Mouse (Mus musculus) midbrain, embryonic 11.5 days (tissue): ENCODE data around the gene Gdf3. TPM values are rescaled to one million over a fixed set of nuclear protein-coding genes. Genes with fewer than 3 reads are reported as not detected.

Source experiments
- ATAC-seq: fragments of 200-750 bp; cut with Nextera tagmentation; 2 replicates; pipeline ENCODE4 v1.8.0; 2017; ENCODE audit warnings: moderate TSS enrichment, moderate library complexity; ENCODE audit not compliant: low FRiP score
- DNase-seq: peaks from one replicate; pipeline ENCODE4 v3.0.0; 2015; ENCODE audit warnings: low spot score; ENCODE audit errors: missing footprints
- H3K27ac ChIP-seq: fragments of 300-500 bp; sonication (generic); 2 replicates; pipeline ENCODE4 v1.5.1; 2014; ENCODE audit warnings: low read depth, low read length
- H3K27me3 ChIP-seq: fragments of 300-500 bp; sonication (generic); 2 replicates; pipeline ENCODE4 v1.6.1; 2014; ENCODE audit warnings: mild to moderate bottlenecking, low read length, moderate library complexity, mixed read lengths; ENCODE audit not compliant: control insufficient read depth, insufficient read depth
- H3K36me3 ChIP-seq: fragments of 300-500 bp; sonication (generic); 2 replicates; pipeline ENCODE4 v1.6.1; 2014; ENCODE audit warnings: mild to moderate bottlenecking, low read length, moderate library complexity, mixed read lengths; ENCODE audit not compliant: control insufficient read depth, insufficient read depth
- H3K4me1 ChIP-seq: fragments of 300-500 bp; sonication (generic); 2 replicates; pipeline ENCODE4 v1.6.1; 2014; ENCODE audit warnings: low read length; ENCODE audit not compliant: control insufficient read depth, insufficient read depth
- H3K4me2 ChIP-seq: fragments of 300-500 bp; sonication (generic); 2 replicates; pipeline ENCODE4 v1.6.1; 2014; ENCODE audit warnings: mild to moderate bottlenecking, moderate library complexity
- H3K4me3 ChIP-seq: fragments of 300-500 bp; sonication (generic); 2 replicates; pipeline ENCODE4 v1.5.1; 2014; ENCODE audit warnings: low read depth, low read length
- H3K9ac ChIP-seq: fragments of 300-500 bp; sonication (generic); 2 replicates; pipeline ENCODE4 v1.6.1; 2014; ENCODE audit warnings: low read length
- H3K9me3 ChIP-seq: fragments of 300-500 bp; sonication (generic); 2 replicates; pipeline ENCODE4 v1.6.1; 2016; ENCODE audit warnings: low read length; ENCODE audit not compliant: control insufficient read depth
- WGBS: fragments of 180-500 bp; shearing (Covaris S2); extraction: QIAGEN DNeasy Blood & Tissue Kit; methylation state at CpG from one replicate; pipeline ENCODE4 v1.1.7; 2014; 5-methylcytosine and 5-hydroxymethylcytosine counted together
- polyA plus RNA-seq: library from polyadenylated mRNA; unstranded; fragments of >200 nt; fragmentation: Nextera tagmentation; extraction: Ambion mirVana; gene quantifications from 2 replicates; pipeline ENCODE4 v1.2.1, GENCODE M21; 2014

Gdf3 gene
- polyA plus RNA-seq, 1 experiment from 2014 or later, result 0.05 TPM

DNA sequence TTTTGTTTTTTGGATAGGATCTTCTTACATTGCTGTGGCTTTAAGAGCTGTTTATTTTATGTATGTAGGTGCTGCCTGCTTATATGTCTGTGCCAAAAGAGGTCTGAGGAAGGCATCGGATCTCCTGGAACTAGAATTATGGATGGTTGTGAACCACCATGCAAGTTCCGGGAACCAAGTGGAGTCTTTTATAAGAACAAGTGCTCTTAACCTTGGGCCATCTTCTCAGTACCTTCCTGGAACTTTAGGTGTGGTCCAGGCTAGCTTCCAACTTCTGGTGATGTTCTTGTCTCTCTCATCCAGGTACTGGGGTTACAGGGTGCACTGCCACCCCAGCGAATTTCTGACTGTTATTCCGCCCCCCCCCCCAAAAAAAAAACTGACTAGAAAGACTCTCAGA, 2.5 kb upstream of the Gdf3 start:
- 84% methylated on average over 4 of the region's 4 CpGs for WGBS
- no peak for ATAC-seq

DNA sequence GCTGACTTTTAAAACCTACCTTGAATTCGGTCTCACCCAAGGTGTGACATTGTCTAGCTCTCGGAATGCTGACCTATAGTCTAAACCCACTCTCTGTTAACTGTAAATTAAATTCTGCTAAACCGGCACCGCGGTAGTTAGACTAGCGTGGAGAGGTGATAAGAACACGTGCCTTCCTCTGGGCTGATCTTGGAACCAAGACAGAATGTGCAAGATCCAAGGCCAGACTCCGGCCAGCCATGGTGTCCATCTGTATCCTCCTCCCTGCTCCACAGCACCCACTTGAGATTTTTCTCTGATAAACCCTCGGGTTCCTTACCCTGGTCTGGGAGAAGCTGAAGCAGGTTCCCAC, 534 bp downstream of the Gdf3 start:
- WGBS, result 77% methylated on average over 9 of the region's 9 CpGs
- no peak overlapping the region for H3K4me3 ChIP-seq
- DNase-seq (no peak), ATAC-seq (no peak)
- H3K9ac ChIP-seq, result no peak overlapping the region
- no peaks in the 10 kb centered on the region for H3K36me3 ChIP-seq
- H3K27me3 ChIP-seq, result no peaks in the 10 kb centered on the region
- no peaks in the 10 kb centered on the region for H3K4me1 ChIP-seq
- no peak overlapping the region for H3K27ac ChIP-seq
- H3K9me3 ChIP-seq, result no peaks in the 10 kb centered on the region
- H3K4me2 ChIP-seq, result no peak overlapping the region

More for the DNA sequence above, 2.5 kb upstream of the Gdf3 start:
- Histone ChIP-seq H3K27ac (no peak overlapping the region), H3K4me1 (no peaks in the 10 kb centered on the region), H3K4me3 (no peak overlapping the region), H3K9ac (no peak overlapping the region), H3K9me3 (no peaks in the 10 kb centered on the region; the same call in 1 of the 2 replicates), H3K27me3 (no peaks in the 10 kb centered on the region), H3K4me2 (no peak overlapping the region), H3K36me3 (no peaks in the 10 kb centered on the region)
- DNase-seq, result no peak

DNA sequence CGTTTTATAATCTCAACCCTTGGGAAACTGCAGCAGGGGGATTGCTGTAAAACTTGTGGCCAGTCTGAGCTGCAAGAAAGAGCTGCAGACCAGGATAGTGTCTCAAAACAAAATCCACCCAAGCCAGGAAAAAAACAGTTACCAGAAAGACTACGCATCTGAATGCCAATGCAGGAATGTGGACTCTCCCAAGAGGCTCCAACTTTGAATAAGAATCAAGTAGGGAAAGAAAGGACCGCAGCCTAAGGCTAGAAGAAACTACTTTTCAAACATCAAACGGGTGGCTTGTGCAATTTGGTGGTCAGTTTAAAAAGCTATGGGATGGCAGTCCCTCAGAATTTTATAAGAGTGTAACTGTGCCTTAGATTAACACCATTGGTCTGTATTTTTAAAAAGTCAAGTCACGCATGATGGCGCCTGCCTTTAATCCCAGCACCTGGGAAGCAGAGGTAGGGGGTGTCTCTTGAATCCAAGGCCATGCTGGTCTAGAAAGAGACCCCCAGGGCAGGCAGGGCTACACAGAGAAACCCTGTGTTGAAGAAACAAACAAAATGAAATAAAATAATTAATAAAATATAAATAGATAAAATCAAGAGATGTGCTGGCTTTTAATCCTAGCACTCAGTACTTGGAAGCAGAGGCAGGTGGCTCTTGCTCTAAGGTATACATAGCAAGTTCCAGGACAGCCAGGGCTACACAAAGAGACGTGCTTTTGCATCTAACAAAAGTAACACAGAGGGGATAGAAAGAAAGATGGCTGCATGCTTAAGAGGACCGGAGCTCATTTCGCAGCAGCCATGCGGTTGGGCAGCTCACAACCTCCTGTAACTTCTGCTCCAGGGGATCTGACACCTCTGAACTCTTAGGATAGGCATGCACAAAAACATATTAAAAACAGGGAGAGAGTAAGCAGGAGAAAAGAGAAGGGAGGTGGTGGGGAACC, 1.2 kb downstream of the Gdf3 start:
- Histone ChIP-seq H3K9ac (no peak overlapping the region), H3K36me3 (no peaks in the 10 kb centered on the region), H3K27me3 (no peaks in the 10 kb centered on the region), H3K4me3 (no peak overlapping the region), H3K9me3 (no peaks in the 10 kb centered on the region), H3K4me1 (no peaks in the 10 kb centered on the region), H3K27ac (no peak overlapping the region), H3K4me2 (no peak overlapping the region)
- no peak for ATAC-seq
- peak; percentile 59 for DNase-seq
- WGBS, result 78% methylated on average over 10 of the region's 10 CpGs

DNA sequence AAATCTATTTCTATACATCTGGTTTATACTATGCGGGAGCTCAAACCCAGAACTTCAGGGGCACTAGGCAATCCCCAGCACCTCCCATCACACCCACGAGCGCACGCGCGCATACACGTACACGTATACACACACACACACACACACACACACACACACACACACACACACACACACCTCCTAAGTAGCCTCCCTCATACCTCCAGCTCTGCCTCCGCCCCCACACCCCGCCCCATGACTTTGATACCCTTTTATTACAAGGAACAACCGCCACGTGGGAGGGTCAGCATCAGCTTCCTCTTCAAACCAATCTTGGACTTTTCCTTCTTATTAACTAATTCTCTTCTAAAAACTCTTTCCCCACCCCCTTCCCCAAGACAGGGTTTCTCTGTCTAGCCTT, 2.2 kb downstream of the Gdf3 start:
- 92% methylated on average over 12 of the region's 12 CpGs for WGBS
- peak; percentile 53 for DNase-seq
- ATAC-seq, result no peak

DNA sequence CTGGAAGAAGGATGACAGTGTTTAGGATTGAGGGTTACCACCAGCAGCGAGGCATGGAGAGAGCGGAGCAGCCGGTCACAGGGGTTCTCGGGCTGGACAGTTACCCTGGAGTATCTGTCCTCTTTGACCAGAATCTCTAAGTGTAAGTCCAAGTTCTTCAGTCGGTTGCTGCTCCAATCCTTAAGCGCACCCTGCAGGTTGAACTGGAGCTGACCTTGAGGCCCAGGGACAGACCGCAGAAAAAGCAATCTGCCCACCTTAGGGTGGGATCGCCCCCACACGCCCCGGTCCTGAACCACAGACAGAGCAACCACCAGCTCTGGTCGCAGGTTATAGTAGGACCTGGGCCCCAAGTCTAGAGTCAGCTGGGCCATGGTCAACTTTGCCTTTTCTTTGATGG, 3.2 kb downstream of the Gdf3 start:
- Histone ChIP-seq H3K27me3 (no peaks in the 10 kb centered on the region), H3K4me2 (no peak overlapping the region), H3K9me3 (no peaks in the 10 kb centered on the region), H3K36me3 (no peaks in the 10 kb centered on the region), H3K27ac (no peak overlapping the region), H3K9ac (no peak overlapping the region), H3K4me1 (0 out of 2 replicates have a peak, but pooled peaks cover 2% of the 10 kb centered on the region), H3K4me3 (no peak overlapping the region)
- DNase-seq (peak; percentile 12), ATAC-seq (no peak)
- 96% methylated on average over 11 of the region's 11 CpGs for WGBS

More for the DNA sequence above, 2.2 kb downstream of the Gdf3 start:
- Histone ChIP-seq H3K4me3 (no peak overlapping the region), H3K4me2 (no peak overlapping the region), H3K9ac (no peak overlapping the region), H3K4me1 (0 out of 2 replicates have a peak, but pooled peaks cover under 1% of the 10 kb centered on the region), H3K27me3 (no peaks in the 10 kb centered on the region), H3K9me3 (no peaks in the 10 kb centered on the region), H3K27ac (no peak overlapping the region), H3K36me3 (no peaks in the 10 kb centered on the region)

DNA sequence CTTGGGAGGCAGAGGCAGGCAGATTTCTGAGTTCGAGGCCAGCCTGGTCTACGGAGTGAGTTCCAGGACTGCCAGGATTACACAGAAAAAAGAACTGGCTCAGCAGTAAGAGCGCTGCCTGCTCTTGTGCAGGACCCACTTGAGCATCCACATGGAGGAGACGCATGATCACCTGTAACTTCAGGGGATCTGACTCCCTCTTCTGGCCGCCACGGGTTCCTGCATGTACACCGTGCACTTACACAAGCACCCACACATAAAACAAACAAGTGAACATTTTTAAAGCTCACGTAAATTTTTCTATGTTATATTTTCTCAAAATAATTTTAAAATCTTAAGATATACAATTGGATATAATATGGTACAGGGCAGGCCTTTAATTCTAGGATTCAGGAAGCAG, 4.4 kb downstream of the Gdf3 start:
- ATAC-seq (no peak), DNase-seq (no peak)
- Histone ChIP-seq H3K36me3 (no peaks in the 10 kb centered on the region), H3K9ac (no peak overlapping the region), H3K4me2 (no peak overlapping the region), H3K9me3 (no peaks in the 10 kb centered on the region), H3K27ac (no peak overlapping the region), H3K27me3 (no peaks in the 10 kb centered on the region), H3K4me3 (no peak overlapping the region), H3K4me1 (0 out of 2 replicates have a peak, but pooled peaks cover 2% of the 10 kb centered on the region)
- 89% methylated on average over 8 of the region's 8 CpGs for WGBS

DNA sequence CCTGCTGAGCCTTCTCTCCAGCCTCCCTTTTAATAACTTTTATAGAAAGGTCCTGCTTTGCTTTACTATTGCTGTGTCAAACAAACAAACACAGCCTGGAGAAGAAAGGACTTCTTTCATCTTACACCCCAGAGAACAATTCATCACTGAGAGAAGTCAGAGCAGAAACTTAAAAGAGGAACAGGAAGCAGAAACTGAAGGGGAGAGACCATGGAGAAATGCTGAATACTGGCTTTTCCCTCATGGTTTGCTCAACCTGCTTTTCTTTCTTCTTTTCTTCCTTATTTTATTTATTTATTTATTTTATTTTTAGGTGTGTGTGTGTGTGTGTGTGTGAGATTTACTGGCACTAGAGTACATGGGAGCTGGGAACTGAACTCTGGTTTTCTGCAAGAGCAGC, 5.6 kb downstream of the Gdf3 start:
- no peaks in the 10 kb centered on the region for H3K27me3 ChIP-seq
- no peak overlapping the region for H3K9ac ChIP-seq
- DNase-seq (no peak), ATAC-seq (no peak)
- no peaks in the 10 kb centered on the region for H3K9me3 ChIP-seq
- no peak overlapping the region for H3K4me3 ChIP-seq
- H3K27ac ChIP-seq, result no peak overlapping the region
- no peak overlapping the region for H3K4me2 ChIP-seq
- 0 out of 2 replicates have a peak, but pooled peaks cover 2% of the 10 kb centered on the region for H3K4me1 ChIP-seq
- H3K36me3 ChIP-seq, result no peaks in the 10 kb centered on the region

DNA sequence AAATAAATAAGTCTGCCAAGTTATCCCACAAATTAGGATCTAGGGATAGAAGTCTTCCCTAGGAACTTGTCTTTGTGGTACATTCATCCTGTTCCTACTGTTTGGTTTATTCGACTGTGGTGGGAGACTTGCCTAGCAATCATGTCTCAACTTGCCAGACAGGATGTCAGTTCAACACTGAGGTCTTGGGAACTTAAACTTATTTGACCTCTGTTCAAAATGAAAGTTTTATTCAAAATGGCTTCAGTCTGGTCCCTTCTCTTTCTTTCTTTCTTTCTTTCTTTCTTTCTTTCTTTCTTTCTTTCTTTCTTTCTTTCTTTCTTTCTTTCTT, 6.9 kb downstream of the Gdf3 start:
- H3K9ac ChIP-seq, result no peak overlapping the region
- 0 out of 2 replicates have a peak, but pooled peaks cover 2% of the 10 kb centered on the region for H3K4me1 ChIP-seq
- H3K4me2 ChIP-seq, result peak overlapping the region; percentile 51; the same call in 1 of the 2 replicates
- no peaks in the 10 kb centered on the region for H3K36me3 ChIP-seq
- no peaks in the 10 kb centered on the region for H3K27me3 ChIP-seq
- ATAC-seq, result no peak
- H3K27ac ChIP-seq, result no peak overlapping the region
- 60% methylated on average over 1 of the region's 1 CpGs for WGBS
- no peak overlapping the region for H3K4me3 ChIP-seq
- H3K9me3 ChIP-seq, result no peaks in the 10 kb centered on the region
- DNase-seq, result no peak

DNA sequence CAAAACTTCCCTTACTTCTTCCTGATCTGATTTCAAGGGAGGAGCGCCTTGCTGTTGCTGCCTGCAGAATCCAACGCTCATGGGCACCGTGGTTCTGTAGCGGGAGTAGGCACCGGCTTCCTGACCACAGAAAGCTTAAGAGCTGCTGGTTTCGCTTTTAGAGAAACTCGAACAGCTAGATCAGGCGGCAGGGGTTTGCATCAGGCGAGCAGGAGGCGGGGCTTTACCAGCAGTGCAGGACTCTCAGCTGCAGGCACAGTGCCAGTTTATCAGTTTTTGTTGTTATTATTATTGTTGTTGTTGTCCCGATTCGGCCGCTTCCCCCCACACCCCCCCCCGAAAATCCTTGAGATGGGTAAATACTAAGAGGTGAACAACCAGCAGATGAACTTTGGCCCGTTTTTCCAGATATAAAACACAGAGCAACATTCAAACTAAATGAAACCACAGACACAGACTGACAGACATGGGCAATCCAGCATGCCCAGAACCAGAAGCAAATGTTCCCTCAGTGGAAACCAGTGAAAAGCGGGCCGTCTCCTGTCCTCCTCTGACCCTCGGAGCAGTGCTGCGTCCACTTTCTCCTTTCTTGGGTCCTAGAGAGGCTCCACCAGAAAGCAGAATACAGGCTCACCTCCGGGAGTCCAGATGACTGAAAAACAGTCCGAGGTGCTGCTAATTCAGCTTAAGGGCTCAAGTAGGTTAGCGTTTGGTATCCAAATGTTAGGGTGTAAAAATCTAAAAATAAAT, 7.5 kb downstream of the Gdf3 start, which contains the start of gene Apobec1:
Gene Apobec1, minus strand, starts transcription at position 203 of the 750 bp plus-strand sequence.
- H3K27ac ChIP-seq, result no peak within 1 kb of the TSS; the same call in 1 of the 2 replicates
- WGBS, result 11% methylated on average over 22 of the region's 22 CpGs

More for the DNA sequence above, 7.5 kb downstream of the Gdf3 start, which contains the start of gene Apobec1:
- Histone ChIP-seq H3K9ac (peak within 1 kb of the TSS; percentile 57), H3K9me3 (no peaks in the 10 kb centered on the region), H3K4me1 (0 out of 2 replicates have a peak, but pooled peaks cover 2% of the 10 kb centered on the region), H3K4me2 (peak within 1 kb of the TSS; percentile 51), H3K36me3 (no peaks in the 10 kb centered on the region), H3K27me3 (no peaks in the 10 kb centered on the region), H3K4me3 (peak within 1 kb of the TSS; percentile 27)
- peak; percentile 92 for DNase-seq
- peak; percentile 82 for ATAC-seq
